Mouse (Mus musculus) megakaryocyte, embryonic 14.5 days (primary cell): Measurements from ENCODE around the gene Gm49673. TPM values are rescaled to one million over a fixed set of nuclear protein-coding genes. Genes with fewer than 3 reads are reported as not detected.
"Not testable (repeated sequence)": the region's sequence is repeated elsewhere in the genome, so short reads cannot be mapped to it uniquely, and the experiment has no call there.

Source experiments
- H3K27me3 ChIP-seq: replicated peaks from 2 replicates; pipeline ENCODE3; 2012; ENCODE audit warnings: inconsistent platforms
- H3K36me3 ChIP-seq: replicated peaks from 2 replicates; pipeline ENCODE3; 2012; ENCODE audit warnings: low read length, inconsistent platforms, mixed read lengths
- H3K4me1 ChIP-seq: 2 replicates; pipeline ENCODE4 v1.6.1; 2012; ENCODE audit warnings: inconsistent platforms
- H3K4me3 ChIP-seq: replicated peaks from 2 replicates; pipeline ENCODE3; 2012; ENCODE audit warnings: moderate library complexity, mild to moderate bottlenecking, inconsistent platforms
- H3K9me3 ChIP-seq: 2 replicates; pipeline ENCODE4 v1.6.1; 2012; ENCODE audit warnings: inconsistent platforms
- polyA plus RNA-seq: library from polyadenylated mRNA; stranded (reverse); fragments of >175 nt; gene quantifications from 2 replicates; pipeline ENCODE4 v1.2.3, GENCODE M21; 2012; ENCODE audit warnings: low replicate concordance; ENCODE audit not compliant: insufficient read depth

Gm49673 gene
- polyA plus RNA-seq, 1 experiment: not detected

DNA sequence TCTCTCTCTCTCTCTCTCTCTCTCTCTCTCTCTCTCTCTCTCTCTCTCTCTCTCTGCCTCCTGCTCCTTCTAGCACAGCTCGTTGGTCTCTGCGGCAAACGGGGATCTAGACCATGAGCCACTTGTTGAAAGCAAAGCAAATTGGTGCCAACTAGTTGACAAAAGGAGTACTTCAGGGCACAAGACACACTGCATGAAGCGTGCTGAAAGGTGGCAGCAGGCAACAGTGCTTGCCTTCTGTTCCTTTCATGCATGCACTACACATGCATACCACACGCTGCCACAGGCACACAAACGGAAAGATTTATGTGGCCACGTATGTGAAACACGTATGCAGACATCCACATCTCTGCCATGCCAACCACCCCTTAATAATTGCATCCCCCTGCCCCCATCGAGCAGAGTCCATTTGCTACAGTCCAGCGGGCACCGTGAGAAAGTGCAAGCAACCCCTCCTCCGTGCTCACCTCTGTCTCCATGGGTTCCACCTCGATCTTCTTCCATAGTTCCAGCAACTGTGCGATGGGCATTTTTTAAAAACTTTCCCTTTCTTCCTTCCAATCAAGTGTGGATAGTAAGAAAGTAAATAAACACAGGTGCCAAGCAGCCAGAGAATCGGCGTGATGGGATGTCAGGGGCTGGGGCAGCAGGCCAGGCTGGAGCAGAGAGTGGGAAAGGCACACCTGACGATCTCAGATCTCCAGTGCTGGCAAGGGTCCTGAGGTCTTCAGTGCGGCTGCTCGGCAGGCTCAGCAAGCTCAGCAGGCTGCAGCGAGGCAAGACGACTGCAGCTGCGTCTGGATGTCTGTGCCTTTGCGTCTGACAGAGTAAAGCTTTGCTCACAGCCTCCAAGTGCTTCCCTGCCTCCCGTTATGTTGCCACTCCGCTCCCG, 46.9 kb downstream of the Gm49673 start:
- H3K27me3 ChIP-seq, H3K36me3 ChIP-seq, H3K4me1 ChIP-seq, H3K9me3 ChIP-seq, H3K4me3 ChIP-seq: not testable (repeated sequence)

DNA sequence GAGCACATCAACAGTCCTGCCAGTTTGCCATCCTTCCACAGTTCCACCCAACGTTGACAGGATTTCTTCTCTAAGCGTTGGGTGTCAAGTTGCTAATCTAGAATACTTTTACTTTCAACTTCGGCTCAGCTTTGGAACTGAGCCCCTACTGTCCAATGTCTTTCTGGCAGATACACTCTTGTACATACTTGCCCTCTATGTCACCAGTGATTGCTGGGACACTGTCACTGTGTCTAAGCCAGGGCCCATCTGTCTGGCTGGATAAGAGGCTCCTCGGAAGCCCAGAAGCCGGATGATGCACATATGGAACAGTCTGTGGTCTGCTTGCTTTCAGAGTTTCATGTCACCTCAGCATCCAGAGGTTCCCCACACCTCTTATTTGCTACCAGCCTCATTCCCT, 51.4 kb downstream of the Gm49673 start:
- not testable (repeated sequence) for H3K9me3 ChIP-seq, H3K36me3 ChIP-seq, H3K4me1 ChIP-seq, H3K4me3 ChIP-seq, H3K27me3 ChIP-seq

DNA sequence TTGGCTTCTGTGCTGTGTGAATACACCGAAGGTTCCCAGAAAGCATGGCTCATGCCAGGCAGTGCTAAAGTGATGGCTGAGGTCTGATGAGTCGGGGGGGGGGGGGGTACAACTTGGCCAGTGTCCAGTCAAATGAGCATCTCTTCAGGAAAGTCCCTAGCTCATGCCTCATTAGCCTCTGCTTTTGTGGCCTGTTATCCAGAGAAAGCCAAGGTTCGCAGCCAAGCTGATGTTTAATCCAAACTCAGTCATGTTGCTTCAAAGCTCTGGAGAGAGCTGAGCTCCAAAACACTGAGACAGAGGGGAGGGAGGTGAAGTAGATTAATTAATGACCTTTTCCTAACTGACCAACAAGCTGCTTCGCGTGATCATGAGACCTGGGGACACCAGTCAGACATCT, 51.9 kb downstream of the Gm49673 start:
- not testable (repeated sequence) for H3K4me3 ChIP-seq, H3K9me3 ChIP-seq, H3K27me3 ChIP-seq, H3K4me1 ChIP-seq, H3K36me3 ChIP-seq

DNA sequence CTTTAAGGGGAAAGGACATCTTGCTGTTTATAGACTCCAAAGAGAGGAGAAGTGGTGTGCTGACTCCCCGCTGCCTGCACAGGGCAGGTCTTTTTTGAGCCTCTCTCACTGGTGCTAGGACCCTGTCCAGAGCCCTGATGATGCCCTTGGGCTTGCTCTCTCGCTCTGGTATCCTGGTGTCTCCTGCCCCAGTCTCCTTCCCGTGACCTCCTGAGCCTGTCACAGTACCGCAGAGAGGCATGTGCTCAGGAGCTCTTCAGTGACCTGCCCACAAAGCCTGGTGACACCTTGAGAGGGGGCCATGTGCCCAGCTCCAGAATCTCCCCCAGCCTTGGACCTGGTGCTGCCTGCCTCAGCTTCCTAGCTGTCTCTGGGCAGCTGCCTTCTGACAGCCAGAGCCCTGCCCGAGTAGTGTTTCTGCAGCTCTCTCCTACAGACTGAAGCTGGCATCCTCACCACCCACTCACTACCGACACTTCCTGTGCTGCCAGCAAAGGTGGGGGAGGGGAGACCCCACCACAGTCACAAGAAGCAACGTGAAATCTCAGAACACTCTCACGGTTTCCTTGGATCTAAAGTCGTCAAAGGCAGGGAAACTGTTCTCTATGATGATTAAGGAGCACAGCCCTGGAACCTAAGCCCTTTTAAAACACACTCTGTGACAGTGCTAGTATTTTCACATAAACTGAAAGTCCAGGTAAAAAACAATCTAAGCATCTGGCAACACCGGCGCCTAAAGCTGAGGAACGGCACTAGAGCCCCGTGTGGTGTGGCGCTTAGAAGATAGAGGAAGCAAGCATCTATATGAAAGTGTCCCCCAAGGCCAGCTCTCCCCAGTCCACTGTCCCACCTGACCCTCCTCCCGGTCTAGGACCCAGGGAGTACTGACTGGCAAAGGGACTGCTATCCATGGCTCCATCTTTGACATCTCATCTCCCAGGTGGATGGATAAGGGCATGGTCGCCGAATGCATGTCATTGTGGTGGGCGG, 54.8 kb downstream of the Gm49673 start:
- not testable (repeated sequence) for H3K4me1 ChIP-seq, H3K27me3 ChIP-seq, H3K36me3 ChIP-seq, H3K9me3 ChIP-seq, H3K4me3 ChIP-seq

DNA sequence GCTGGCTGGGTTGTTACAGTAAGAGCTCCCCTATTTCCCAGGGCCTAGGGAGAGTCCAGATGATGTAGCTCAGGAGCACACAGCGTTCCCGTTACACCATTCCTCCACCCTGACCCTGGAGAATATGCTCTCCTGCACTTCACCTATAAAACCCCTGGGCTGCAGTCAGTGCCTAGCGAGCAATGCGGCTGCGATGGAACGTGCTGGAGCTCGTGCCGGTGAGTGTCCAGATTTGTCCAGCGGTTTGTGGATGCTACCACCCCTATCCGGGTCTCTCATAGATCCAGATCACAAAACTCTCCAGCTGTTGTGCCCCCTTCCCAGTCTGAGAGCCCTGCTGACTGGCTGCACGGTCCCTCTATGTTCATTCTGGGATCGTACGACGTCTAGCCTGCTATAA, 56.3 kb downstream of the Gm49673 start:
- not testable (repeated sequence) for H3K4me1 ChIP-seq, H3K9me3 ChIP-seq, H3K4me3 ChIP-seq, H3K27me3 ChIP-seq, H3K36me3 ChIP-seq

DNA sequence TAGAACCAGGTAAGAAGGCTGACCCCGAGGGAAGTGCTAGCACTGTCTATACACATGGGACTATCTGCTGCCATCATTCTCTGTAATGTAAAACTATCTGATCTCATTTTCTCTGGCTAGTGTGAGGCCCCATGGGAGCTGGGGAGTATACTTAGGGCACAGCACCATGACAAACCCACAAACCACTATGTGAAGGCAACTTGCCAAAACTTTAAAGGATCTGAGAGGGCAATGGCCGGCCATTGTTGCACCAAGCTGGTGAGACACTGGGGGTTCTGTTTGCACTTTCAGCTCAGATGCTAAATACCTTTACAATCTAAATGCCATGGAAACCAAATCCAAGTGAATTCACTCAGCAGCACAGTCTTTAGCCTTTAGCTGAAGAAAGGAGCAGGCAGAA, 77.7 kb downstream of the Gm49673 start:
- not testable (repeated sequence) for H3K27me3 ChIP-seq, H3K4me1 ChIP-seq

DNA sequence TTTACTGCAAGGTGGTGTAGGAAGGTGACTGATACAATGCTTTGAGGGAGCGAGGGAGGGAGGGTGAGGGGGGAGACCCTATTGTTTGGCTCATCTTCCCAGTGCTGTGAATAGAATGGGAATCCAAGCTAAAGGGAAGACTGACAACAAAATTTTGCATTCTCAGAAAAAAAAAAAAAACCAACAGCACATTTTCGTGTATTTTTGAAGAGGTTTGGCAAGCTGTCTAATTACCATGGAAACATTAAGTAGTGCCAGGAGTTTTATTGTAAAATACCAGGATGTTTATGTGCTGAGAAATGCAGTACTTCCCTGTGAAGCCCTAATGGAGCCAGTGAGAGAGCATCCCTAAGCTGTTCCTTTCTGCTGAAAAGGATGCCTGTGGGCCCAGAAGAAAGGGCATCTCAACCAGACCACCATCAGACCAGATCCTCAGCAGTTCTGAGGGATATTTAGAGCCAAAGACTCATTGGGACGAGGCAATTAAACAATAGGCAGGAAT, 90.9 kb downstream of the Gm49673 start:
- not testable (repeated sequence) for H3K9me3 ChIP-seq, H3K4me1 ChIP-seq, H3K36me3 ChIP-seq, H3K27me3 ChIP-seq, H3K4me3 ChIP-seq

More for the DNA sequence above, 77.7 kb downstream of the Gm49673 start:
- H3K36me3 ChIP-seq, H3K9me3 ChIP-seq, H3K4me3 ChIP-seq: not testable (repeated sequence)

DNA sequence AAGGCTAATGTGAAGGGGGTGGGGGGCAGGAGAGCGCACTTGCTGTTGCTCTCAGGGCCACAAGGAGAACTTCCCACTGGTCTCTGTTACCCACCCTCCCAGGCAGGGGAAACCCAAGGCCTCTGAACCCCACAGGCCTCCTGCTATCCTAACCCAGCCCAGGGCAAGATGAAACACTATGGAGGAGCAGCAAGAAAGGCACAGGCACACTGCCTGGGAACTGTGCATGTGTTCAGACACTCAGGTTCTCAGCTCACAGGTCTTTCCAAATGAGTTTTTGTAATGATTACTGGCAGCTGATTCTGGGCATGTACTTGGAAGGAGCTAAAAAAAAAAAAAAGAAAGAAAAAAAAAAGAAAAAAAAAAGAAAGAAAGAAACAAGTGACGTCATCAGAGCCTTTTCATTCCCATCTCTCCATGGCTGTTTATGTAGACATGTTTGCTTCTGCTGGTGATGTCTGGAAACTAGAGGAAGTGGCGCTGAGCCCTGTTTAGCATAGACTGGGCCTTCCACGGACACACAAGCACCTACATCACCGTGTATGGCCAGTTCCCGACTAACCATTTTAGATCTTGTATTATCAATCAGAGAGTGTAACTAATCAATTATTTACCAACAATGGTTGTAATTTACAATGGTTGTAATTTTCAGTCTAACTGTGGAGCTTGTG, 91.5 kb downstream of the Gm49673 start:
- not testable (repeated sequence) for H3K4me3 ChIP-seq, H3K4me1 ChIP-seq, H3K36me3 ChIP-seq, H3K9me3 ChIP-seq, H3K27me3 ChIP-seq

DNA sequence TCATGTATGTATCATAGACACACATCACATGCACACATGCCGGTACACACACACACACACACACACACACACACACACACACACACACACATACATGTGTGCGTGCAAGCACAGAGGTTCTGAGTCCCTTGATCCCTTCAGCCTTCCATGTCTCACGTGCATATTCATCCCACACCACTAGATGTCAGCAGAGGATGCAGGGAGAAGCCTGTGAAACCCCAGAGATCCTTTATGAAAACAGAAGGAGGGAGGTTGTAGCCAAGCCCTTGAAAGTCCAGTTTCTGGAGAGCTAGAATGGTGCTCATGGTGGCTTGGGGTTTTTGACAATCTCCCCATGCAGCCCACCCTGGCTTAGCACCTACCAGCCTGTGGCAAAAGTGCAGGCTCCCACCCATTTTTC, 96.3 kb downstream of the Gm49673 start:
- not testable (repeated sequence) for H3K4me1 ChIP-seq, H3K4me3 ChIP-seq, H3K36me3 ChIP-seq

DNA sequence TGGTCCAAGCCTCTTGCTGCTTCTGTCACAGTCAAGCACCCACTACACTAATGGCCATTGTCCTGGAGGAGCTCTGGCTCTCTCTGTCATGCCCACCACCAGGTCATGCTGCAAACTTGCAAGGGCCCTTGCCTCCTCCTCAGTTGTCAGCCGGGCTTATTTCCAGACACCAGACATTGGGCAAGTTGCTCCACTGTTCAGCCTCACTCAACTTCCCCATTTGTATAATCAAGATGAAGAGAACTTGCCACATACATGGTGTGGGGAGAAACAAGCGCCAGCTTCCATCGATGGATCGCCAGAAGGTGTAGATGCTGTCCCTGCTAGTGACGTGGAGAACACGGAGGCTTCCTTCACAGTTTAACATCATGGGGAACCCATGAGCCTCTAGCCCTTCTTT, 97.4 kb downstream of the Gm49673 start:
- not testable (repeated sequence) for H3K36me3 ChIP-seq, H3K9me3 ChIP-seq, H3K4me1 ChIP-seq, H3K27me3 ChIP-seq, H3K4me3 ChIP-seq

More for the DNA sequence above, 96.3 kb downstream of the Gm49673 start:
- H3K27me3 ChIP-seq, H3K9me3 ChIP-seq: not testable (repeated sequence)

DNA sequence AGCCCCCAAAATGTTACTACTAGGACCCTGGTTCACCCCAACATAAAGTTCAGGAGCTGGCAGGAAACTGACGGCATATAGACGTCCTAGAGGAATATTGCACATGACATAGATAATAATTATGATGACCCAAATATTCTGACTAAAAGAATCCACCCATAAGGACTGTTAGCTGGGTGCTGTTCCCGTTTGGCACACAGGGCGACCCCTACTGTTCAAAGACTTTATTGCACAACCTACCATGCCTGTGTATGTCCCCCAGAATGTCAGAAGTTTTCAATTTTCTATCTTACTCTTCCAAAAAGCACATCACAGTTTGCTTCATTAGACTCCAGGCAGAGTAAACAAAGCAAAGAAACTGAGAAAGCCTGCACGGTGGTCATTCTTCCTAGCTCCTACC, 101.4 kb downstream of the Gm49673 start:
- H3K4me1 ChIP-seq, H3K4me3 ChIP-seq, H3K36me3 ChIP-seq, H3K9me3 ChIP-seq, H3K27me3 ChIP-seq: not testable (repeated sequence)

DNA sequence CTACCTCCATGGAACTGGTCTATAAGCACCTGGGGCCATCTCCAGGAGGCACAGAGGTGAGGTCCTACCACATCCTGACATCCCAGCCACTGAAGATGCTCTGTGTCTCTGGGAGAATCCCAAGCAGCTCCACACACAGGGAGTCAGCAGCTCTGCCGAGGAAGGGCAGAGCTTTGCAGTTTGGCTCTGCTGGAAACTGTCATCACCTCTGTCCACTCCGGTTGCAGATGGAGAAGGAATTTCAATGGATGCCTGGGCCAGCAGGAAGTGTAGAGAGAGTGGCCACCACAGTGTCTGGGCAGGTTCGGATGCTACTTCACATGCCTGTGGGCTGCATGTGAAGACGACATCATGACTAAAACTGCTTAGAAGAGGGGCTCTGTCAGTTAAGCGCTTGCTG, 106.4 kb downstream of the Gm49673 start:
- H3K27me3 ChIP-seq, H3K4me1 ChIP-seq, H3K4me3 ChIP-seq, H3K36me3 ChIP-seq, H3K9me3 ChIP-seq: not testable (repeated sequence)

DNA sequence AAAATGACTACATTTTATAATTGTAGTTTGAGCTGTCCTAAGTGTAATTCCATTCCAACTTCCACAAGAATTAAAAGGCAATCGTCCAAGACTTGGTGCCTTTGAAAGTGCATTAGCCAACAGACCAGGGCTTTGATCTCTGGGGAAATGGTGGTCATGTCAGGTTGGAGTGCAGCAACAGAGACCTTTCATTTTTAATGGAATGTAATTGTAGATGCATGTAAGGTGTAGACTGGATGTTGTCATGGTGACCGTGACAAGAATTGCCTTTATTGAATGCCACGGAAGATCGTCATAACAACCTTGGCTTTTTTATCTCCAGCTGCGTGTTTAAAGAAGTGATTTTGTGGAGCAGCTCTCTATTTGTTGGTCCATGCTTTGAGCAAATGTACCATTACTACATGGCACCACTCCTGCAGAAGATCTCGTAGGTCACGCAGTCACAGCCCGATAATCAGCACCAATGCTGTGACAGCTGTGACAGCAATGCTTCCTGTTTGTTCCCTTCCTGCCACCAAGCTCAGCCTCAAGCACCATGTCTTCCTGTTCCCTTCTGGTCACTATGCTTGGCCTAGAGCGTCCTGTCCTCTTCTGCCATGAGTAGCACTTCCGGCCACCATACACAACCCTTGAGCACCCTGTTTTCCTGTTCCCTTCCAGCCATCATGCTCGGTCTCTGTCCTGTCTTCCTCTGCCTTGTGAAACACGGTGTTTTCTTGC, 107.5 kb downstream of the Gm49673 start:
- not testable (repeated sequence) for H3K9me3 ChIP-seq

DNA sequence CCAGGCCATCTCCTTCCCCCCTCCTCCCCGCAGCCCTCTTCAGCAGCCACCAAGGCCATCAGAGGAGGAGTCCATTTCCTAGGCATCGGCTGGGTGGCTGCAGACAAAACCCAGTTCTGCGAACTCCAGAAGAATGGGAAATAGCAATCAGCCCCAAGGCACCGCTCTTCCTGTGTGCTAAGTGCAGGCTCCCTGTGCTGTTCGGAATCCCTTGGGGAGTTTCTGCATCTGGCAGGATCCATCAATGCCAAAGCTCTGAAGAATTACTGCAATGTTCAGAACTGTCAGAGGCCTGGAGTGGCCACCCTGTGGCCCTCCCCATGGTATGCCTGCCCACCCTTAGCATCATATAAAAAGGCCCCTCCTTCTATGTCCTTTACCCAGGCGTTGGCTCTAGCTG, 110.6 kb downstream of the Gm49673 start:
- not testable (repeated sequence) for H3K27me3 ChIP-seq, H3K4me1 ChIP-seq, H3K36me3 ChIP-seq, H3K9me3 ChIP-seq, H3K4me3 ChIP-seq

More for the DNA sequence above, 107.5 kb downstream of the Gm49673 start:
- H3K4me1 ChIP-seq, H3K27me3 ChIP-seq, H3K4me3 ChIP-seq, H3K36me3 ChIP-seq: not testable (repeated sequence)
